Mouse (Mus musculus) heart, adult 2 months (tissue): ENCODE data around the gene Pcgf1.

ENCODE experiments used
- CTCF ChIP-seq: fragments of 200-600 bp; IDR thresholded peaks from 2 replicates; pipeline ENCODE4 v1.8.1; 2022; ENCODE audit warnings: antibody characterized with exemption, mild to moderate bottlenecking, moderate library complexity
- EP300 ChIP-seq: fragments of 200-500 bp; IDR thresholded peaks from 2 replicates; pipeline ENCODE4 v1.6.1; 2011; ENCODE audit warnings: low read depth, low read length, control low read depth; ENCODE audit not compliant: insufficient read depth
- POLR2A ChIP-seq: fragments of 200-500 bp; IDR thresholded peaks from 2 replicates; pipeline ENCODE4 v1.6.1; 2011; ENCODE audit warnings: mild to moderate bottlenecking, low read depth, low read length, control low read depth; ENCODE audit not compliant: insufficient read depth

GRCm38 (mm10) chr6:83122961-83123360, 45.3 kb downstream of the Pcgf1 start:
- TF ChIP-seq POLR2A (no peak), CTCF (no peak), EP300 (no peak)
